Mouse (Mus musculus): ENCODE results near the gene Plbd2.

- TF ChIP-seq GATA1 (IDR thresholded peaks at IDR 0.05; ENCODE audit: low read length) (no peak), TAL1 (IDR thresholded peaks at IDR 0.05; ENCODE audit: low read length) (no peak)
Measured at GRCm38 (mm10) chr5:120522649-120523048, 19.2 kb upstream of the Plbd2 start.

All from erythroblast, embryonic 14.5 days (primary cell).